Mouse (Mus musculus) E14TG2a.4 (cell line): Measurements from ENCODE around the gene Glmn.

ENCODE experiments used
- CTCF ChIP-seq: conservative IDR thresholded peaks from 2 replicates; pipeline ENCODE4 v1.5.1; 2014; ENCODE audit warnings: low read length
- NANOG ChIP-seq: IDR thresholded peaks from 2 replicates; pipeline ENCODE4 v1.6.1; 2014; ENCODE audit warnings: borderline replicate concordance, low read length, mixed read lengths
- POU5F1 ChIP-seq: IDR thresholded peaks from 2 replicates; pipeline ENCODE4 v1.6.1; 2014; ENCODE audit warnings: low read length, borderline replicate concordance

DNA sequence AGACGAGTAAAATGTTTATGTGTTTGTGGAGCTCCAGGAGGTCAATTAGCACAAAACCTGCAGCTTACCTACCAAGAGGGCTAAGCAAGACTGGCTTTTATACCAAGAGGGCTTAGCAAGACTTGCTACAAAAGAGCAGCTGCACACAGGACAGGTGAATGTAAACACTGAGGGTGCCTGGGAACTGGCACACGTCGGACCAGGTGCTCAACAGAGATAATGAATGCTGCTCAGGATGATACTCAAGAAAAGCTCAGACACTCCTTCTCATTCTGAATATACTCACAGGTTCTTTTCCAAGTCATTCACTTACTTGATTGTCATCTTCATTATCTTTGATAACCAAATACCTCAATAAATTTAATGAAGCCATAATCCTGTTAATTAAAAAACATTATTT is 40.7 kb downstream of the Glmn start:
- TF ChIP-seq CTCF (no peak), POU5F1 (no peak), NANOG (no peak)
